Mouse (Mus musculus) midbrain, postnatal 0 days (tissue): ENCODE data around the gene Ifi206. TPM values are rescaled to one million over a fixed set of nuclear protein-coding genes. Genes with fewer than 3 reads are reported as not detected.
"Not testable (repeated sequence)": the region's sequence is repeated elsewhere in the genome, so short reads cannot be mapped to it uniquely, and the experiment has no call there.

Experiments
- ATAC-seq: fragments of 200-750 bp; cut with Nextera tagmentation; 2 replicates; pipeline ENCODE4 v1.8.0; 2017; ENCODE audit warnings: moderate number of reproducible peaks, mild to moderate bottlenecking, moderate TSS enrichment, moderate library complexity; ENCODE audit not compliant: low FRiP score
- DNase-seq: peaks from one replicate; pipeline ENCODE4 v3.0.0-alpha.2; 2015; ENCODE audit warnings: low spot score
- H3K27ac ChIP-seq: fragments of 300-500 bp; sonication (generic); 2 replicates; pipeline ENCODE4 v1.5.1; 2014; ENCODE audit warnings: low read depth, mild to moderate bottlenecking, low read length, mixed read lengths
- H3K27me3 ChIP-seq: fragments of 300-500 bp; sonication (generic); 2 replicates; pipeline ENCODE4 v1.6.1; 2014; ENCODE audit warnings: low read length, control low read depth, mixed read lengths; ENCODE audit not compliant: insufficient read depth
- H3K36me3 ChIP-seq: fragments of 300-500 bp; sonication (generic); 2 replicates; pipeline ENCODE4 v1.6.1; 2014; ENCODE audit warnings: low read length, control low read depth, mixed read lengths; ENCODE audit not compliant: insufficient read depth
- H3K4me1 ChIP-seq: fragments of 300-500 bp; sonication (generic); 2 replicates; pipeline ENCODE4 v1.6.1; 2014; ENCODE audit warnings: mild to moderate bottlenecking, control low read depth, antibody characterized with exemption, low read length, mixed read lengths; ENCODE audit not compliant: insufficient read depth
- H3K4me2 ChIP-seq: fragments of 300-500 bp; sonication (generic); 2 replicates; pipeline ENCODE4 v1.6.1; 2014; ENCODE audit warnings: low read depth, mild to moderate bottlenecking, low read length, mixed read lengths; ENCODE audit not compliant: poor library complexity, severe bottlenecking
- H3K4me3 ChIP-seq: fragments of 300-500 bp; sonication (generic); 2 replicates; pipeline ENCODE4 v1.5.1; 2014; ENCODE audit warnings: low read depth, mild to moderate bottlenecking, low read length, moderate library complexity
- H3K9ac ChIP-seq: fragments of 300-500 bp; sonication (generic); replicated peaks from 2 replicates; pipeline ENCODE4 v1.6.1; 2014; ENCODE audit warnings: mild to moderate bottlenecking, low read length, moderate library complexity, mixed read lengths; ENCODE audit not compliant: poor library complexity, severe bottlenecking
- H3K9me3 ChIP-seq: fragments of 300-500 bp; sonication (generic); 2 replicates; pipeline ENCODE4 v1.6.1; 2016; ENCODE audit warnings: low read length, control low read depth
- CTCF ChIP-seq: IDR thresholded peaks from 2 replicates; pipeline ENCODE4 v1.5.1; 2016; ENCODE audit warnings: antibody characterized with exemption, mild to moderate bottlenecking
- WGBS: fragments of 180-500 bp; shearing (Covaris S2); extraction: QIAGEN DNeasy Blood & Tissue Kit; methylation state at CpG from one replicate; pipeline ENCODE4 v1.1.7; 2014; 5-methylcytosine and 5-hydroxymethylcytosine counted together
- polyA plus RNA-seq: library from polyadenylated mRNA; unstranded; fragments of >200 nt; fragmentation: Nextera tagmentation; extraction: Ambion mirVana; gene quantifications from 2 replicates; pipeline ENCODE4 v1.2.1, GENCODE M21; 2015
- total RNA-seq: library from RNA; depleted of rRNA; stranded (reverse); fragments of >200 nt; gene quantifications from 2 replicates; pipeline ENCODE4 v1.2.3, GENCODE M21; 2014; rRNA removed

Ifi206 gene
- total RNA-seq (0.11 TPM in 1 of 2 replicates, not detected in the other), polyA plus RNA-seq (not detected in 2 replicates)

- not testable (repeated sequence) for H3K36me3 ChIP-seq, H3K4me2 ChIP-seq, H3K27ac ChIP-seq, H3K4me3 ChIP-seq, H3K4me1 ChIP-seq, H3K9ac ChIP-seq, ATAC-seq, H3K27me3 ChIP-seq, DNase-seq, H3K9me3 ChIP-seq
- 94% methylated on average over 3 of the region's 3 CpGs for WGBS
Observed at GRCm38 (mm10) chr1:173490812-173491480, at the start of gene Ifi206. TSS of gene Ifi206 (minus strand) at chr1:173491041.

- ATAC-seq, H3K36me3 ChIP-seq, H3K4me2 ChIP-seq, H3K4me1 ChIP-seq, H3K27me3 ChIP-seq, H3K4me3 ChIP-seq, DNase-seq, H3K9me3 ChIP-seq, H3K9ac ChIP-seq, H3K27ac ChIP-seq: not testable (repeated sequence)
- WGBS: 90% methylated on average over 3 of the region's 3 CpGs
Observed at GRCm38 (mm10) chr1:173535791-173536190, 45.0 kb upstream of the Ifi206 start, which contains the start of gene Ifi214. TSS of gene Ifi214 (minus strand) at chr1:173535957.

GRCm38 (mm10) chr1:173521452-173521851 is 30.6 kb upstream of the Ifi206 start:
- Histone ChIP-seq H3K4me3 (no peak overlapping the region), H3K27me3 (no peaks in the 10 kb centered on the region)
- no peak for TF ChIP-seq CTCF

GRCm38 (mm10) chr1:173510595-173510994 is 19.8 kb upstream of the Ifi206 start:
- WGBS: 95% methylated on average over 2 of the region's 2 CpGs
- not testable (repeated sequence) for H3K27ac ChIP-seq, H3K4me2 ChIP-seq, DNase-seq, H3K36me3 ChIP-seq, ATAC-seq, H3K9me3 ChIP-seq, H3K4me1 ChIP-seq, H3K27me3 ChIP-seq, H3K9ac ChIP-seq, H3K4me3 ChIP-seq

More at GRCm38 (mm10) chr1:173521452-173521851, 30.6 kb upstream of the Ifi206 start:
- no peak for DNase-seq
- Histone ChIP-seq H3K36me3 (no peaks in the 10 kb centered on the region), H3K4me1 (no peaks in the 10 kb centered on the region), H3K27ac (no peak overlapping the region), H3K9me3 (no peaks in the 10 kb centered on the region), H3K4me2 (no peak overlapping the region), H3K9ac (no peak overlapping the region)
- no peak; the same call in 1 of the 2 replicates for ATAC-seq

- not testable (repeated sequence) for H3K4me1 ChIP-seq, ATAC-seq, DNase-seq, H3K9ac ChIP-seq, H3K4me3 ChIP-seq, H3K27me3 ChIP-seq, H3K4me2 ChIP-seq, H3K9me3 ChIP-seq, H3K36me3 ChIP-seq, H3K27ac ChIP-seq
Observed at GRCm38 (mm10) chr1:173491483-173491882, 642 bp upstream of the Ifi206 start.

- H3K27ac ChIP-seq, H3K27me3 ChIP-seq, H3K9me3 ChIP-seq, H3K9ac ChIP-seq, ATAC-seq, H3K36me3 ChIP-seq, H3K4me1 ChIP-seq, H3K4me3 ChIP-seq, H3K4me2 ChIP-seq, DNase-seq: not testable (repeated sequence)
- WGBS: 91% methylated on average over 3 of the region's 3 CpGs
Observed at GRCm38 (mm10) chr1:173481182-173481574, 9.7 kb downstream of the Ifi206 start.

- ATAC-seq, DNase-seq, H3K4me1 ChIP-seq, H3K9ac ChIP-seq, H3K9me3 ChIP-seq, H3K36me3 ChIP-seq, H3K4me2 ChIP-seq, H3K27ac ChIP-seq, H3K27me3 ChIP-seq, H3K4me3 ChIP-seq: not testable (repeated sequence)
- 91% methylated on average over 5 of the region's 5 CpGs for WGBS
Observed at GRCm38 (mm10) chr1:173480399-173481181, 10.3 kb downstream of the Ifi206 start.
